Mouse (Mus musculus): ENCODE data around the gene Atad5.

- TF ChIP-seq GATA1 (IDR thresholded peaks at IDR 0.05; ENCODE audit: borderline replicate concordance, low read length) (no peak), FLI1 (IDR thresholded peaks at IDR 0.05; ENCODE audit: low read length) (no peak)
These were observed 45.5 kb downstream of the Atad5 start for GRCm38 (mm10) chr11:80134744-80135143.
